Mouse (Mus musculus): ENCODE measurements around the gene Lemd1. TPM values are rescaled to one million over a fixed set of nuclear protein-coding genes. Genes with fewer than 3 reads are reported as not detected.

The Lemd1 gene
- total and polyA plus RNA-seq, 3 experiments = not detected

GRCm38 (mm10) chr1:132226297-132227080 is 35.3 kb downstream of the Lemd1 start:
- in situ Hi-C loops (cut with MboI; ENCODE audit: low pct_ligation_motif_present, low pct_unique_long_range_greater_than_20kb, low sequenced_read_pairs) = no loop called here
- Histone ChIP-seq H3K36me3 (replicated peaks in 1 of 2; ENCODE audit: control insufficient read depth in 1 of 2, insufficient read depth in 1 of 2, low read length in 1 of 2) (no peaks in the 10 kb centered on the region), H3K4me1 (ENCODE audit: control insufficient read depth in 1 of 2, insufficient read depth in 2 of 2) (no peaks in the 10 kb centered on the region), H3K4me2 (ENCODE audit: insufficient read depth, low read depth, poor library complexity, severe bottlenecking) (no peak overlapping the region), H3K27ac (ENCODE audit: insufficient read depth, low read depth) (no peak overlapping the region), H3K27me3 (replicated peaks) (peaks cover 28% of the 10 kb centered on the region), H3K4me3 (replicated peaks in 1 of 3; ENCODE audit: low read depth in 2 of 3, low read length in 2 of 3, poor library complexity in 1 of 3) (no peak overlapping the region), H3K9ac (ENCODE audit: insufficient read depth, low read depth) (no peak overlapping the region), H3K9me3 (replicated peaks; ENCODE audit: low read length) (no peaks in the 10 kb centered on the region), H3K79me2 (replicated peaks; ENCODE audit: control insufficient read depth, extremely low read depth, insufficient read depth, poor library complexity, severe bottlenecking) (no peaks in the 10 kb centered on the region)
- TF ChIP-seq NELFE (IDR thresholded peaks at IDR 0.05; ENCODE audit: low read depth, low read length) (no peak), ZNF384 (IDR thresholded peaks at IDR 0.05; ENCODE audit: low read depth, low read length) (peak; percentile 43), UBTF (IDR thresholded peaks at IDR 0.05; ENCODE audit: low read depth, low read length) (no peak), IRF4 (IDR thresholded peaks at IDR 0.05; ENCODE audit: low read depth, low read length) (no peak), MYC (IDR thresholded peaks at IDR 0.05; ENCODE audit: low read depth, low read length) (no peak), MAX (IDR thresholded peaks at IDR 0.05; ENCODE audit: low read length) (no peak), CHD2 (IDR thresholded peaks at IDR 0.05; ENCODE audit: low read length) (no peak), MXI1 (IDR thresholded peaks at IDR 0.05; ENCODE audit: low read depth, low read length) (no peak)
- DNase-seq (ENCODE audit: extremely low read depth) = no peak
- dilution Hi-C loops (cut with MboI; ENCODE audit: extremely low pct_ligation_motif_present, extremely low pct_unique_long_range_greater_than_20kb, low sequenced_read_pairs) = no loop called here

GRCm38 (mm10) chr1:132229667-132230066 is 38.4 kb downstream of the Lemd1 start, which contains the start of gene Gm10188:
Gene Gm10188, minus strand, starts transcription at chr1:132229767.
- Histone ChIP-seq H3K27me3 (replicated peaks) (peaks cover 33% of the 10 kb centered on the region), H3K36me3 (replicated peaks in 1 of 2; ENCODE audit: control insufficient read depth in 1 of 2, insufficient read depth in 1 of 2, low read length in 1 of 2) (no peaks in the 10 kb centered on the region), H3K79me2 (replicated peaks; ENCODE audit: control insufficient read depth, extremely low read depth, insufficient read depth, poor library complexity, severe bottlenecking) (no peaks in the 10 kb centered on the region), H3K4me2 (ENCODE audit: insufficient read depth, low read depth, poor library complexity, severe bottlenecking) (no peak within 1 kb of the TSS), H3K27ac (ENCODE audit: insufficient read depth, low read depth) (no peak within 1 kb of the TSS), H3K4me1 (ENCODE audit: control insufficient read depth in 1 of 2, insufficient read depth in 2 of 2) (no peaks in the 10 kb centered on the region), H3K9ac (ENCODE audit: insufficient read depth, low read depth) (no peak within 1 kb of the TSS), H3K9me3 (replicated peaks; ENCODE audit: low read length) (no peaks in the 10 kb centered on the region), H3K4me3 (replicated peaks in 1 of 3; ENCODE audit: low read depth in 2 of 3, low read length in 2 of 3, poor library complexity in 1 of 3) (no peak within 1 kb of the TSS)
- TF ChIP-seq ZC3H11A (IDR thresholded peaks at IDR 0.05; ENCODE audit: low read depth, low read length) = no peak
- TF ChIP-seq ETS1 (conservative IDR thresholded peaks at IDR 0.05; ENCODE audit: low read depth, low read length) = no peak
- no peak for TF ChIP-seq MAFK (IDR thresholded peaks at IDR 0.05; ENCODE audit: insufficient replicate concordance, low read length)
- TF ChIP-seq ZKSCAN1 (IDR thresholded peaks at IDR 0.05; ENCODE audit: borderline replicate concordance, low read depth, low read length) = no peak
- in situ Hi-C loops (cut with MboI; ENCODE audit: low pct_ligation_motif_present, low pct_unique_long_range_greater_than_20kb, low sequenced_read_pairs) (no loop called here), dilution Hi-C loops (cut with MboI; ENCODE audit: extremely low pct_ligation_motif_present, extremely low pct_unique_long_range_greater_than_20kb, low sequenced_read_pairs) (no loop called here)
- DNase-seq (ENCODE audit: extremely low read depth) = no peak
